Mouse (Mus musculus) spleen, embryonic (tissue): ENCODE results near the gene 4930404N11Rik.

Experiments
- CTCF ChIA-PET: fragments of 350-600 bp; sonication (Branson Sonifier 250); formaldehyde crosslinking; loops from one replicate; lab custom pipeline; 2022; lab: Charles Lee

The 4930404N11Rik gene

GRCm38 (mm10) chr10:81356991-81357844, 8.4 kb downstream of the 4930404N11Rik start, which contains the start of gene Mfsd12:
Gene Mfsd12 (plus strand): TSS chr10:81357491.
- CTCF ChIA-PET = interaction anchor here (0.6 kb wide), 2 partner anchors 140 to 188 kb away, joined by 3 to 4 read pairs; no protein-coding TSS in a partner anchor

- CTCF ChIA-PET = interaction anchor here (0.6 kb wide), 1 partner anchor 188 kb away, joined by 4 read pairs; no protein-coding TSS in a partner anchor
Observed at GRCm38 (mm10) chr10:81356352-81356990, 9.1 kb downstream of the 4930404N11Rik start.

DNA sequence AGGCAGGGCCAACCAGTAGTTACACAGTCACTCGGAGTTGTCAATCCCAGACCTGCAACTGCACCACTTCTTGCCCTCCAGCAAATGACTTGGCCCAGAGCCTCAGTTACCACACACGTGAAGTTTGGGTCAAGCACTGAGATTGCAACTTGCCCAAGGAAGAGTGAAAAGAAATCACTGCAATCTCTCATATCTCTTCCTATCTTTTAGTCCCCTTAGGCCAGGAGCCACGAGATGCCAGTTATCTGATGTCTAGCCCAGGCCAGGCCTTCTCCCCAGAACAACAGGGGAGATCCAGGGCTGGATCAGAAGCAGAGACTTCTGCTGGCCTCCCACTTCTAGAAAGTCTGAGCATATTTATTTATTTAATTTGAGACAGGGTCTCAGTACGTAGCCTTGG, 10.1 kb downstream of the 4930404N11Rik start:
- CTCF ChIA-PET = no interaction called here

GRCm38 (mm10) chr10:81354738-81355477, 10.7 kb downstream of the 4930404N11Rik start:
- CTCF ChIA-PET = interaction anchor here (0.6 to 1.6 kb wide), 3 partner anchors 9 to 20 kb away, joined by 3 to 9 read pairs (median 3); no protein-coding TSS in a partner anchor

GRCm38 (mm10) chr10:81351678-81352291, 13.8 kb downstream of the 4930404N11Rik start:
- CTCF ChIA-PET = interaction anchor here (1.0 kb wide), 1 partner anchor 26 kb away, joined by 3 read pairs; no protein-coding TSS in a partner anchor

DNA sequence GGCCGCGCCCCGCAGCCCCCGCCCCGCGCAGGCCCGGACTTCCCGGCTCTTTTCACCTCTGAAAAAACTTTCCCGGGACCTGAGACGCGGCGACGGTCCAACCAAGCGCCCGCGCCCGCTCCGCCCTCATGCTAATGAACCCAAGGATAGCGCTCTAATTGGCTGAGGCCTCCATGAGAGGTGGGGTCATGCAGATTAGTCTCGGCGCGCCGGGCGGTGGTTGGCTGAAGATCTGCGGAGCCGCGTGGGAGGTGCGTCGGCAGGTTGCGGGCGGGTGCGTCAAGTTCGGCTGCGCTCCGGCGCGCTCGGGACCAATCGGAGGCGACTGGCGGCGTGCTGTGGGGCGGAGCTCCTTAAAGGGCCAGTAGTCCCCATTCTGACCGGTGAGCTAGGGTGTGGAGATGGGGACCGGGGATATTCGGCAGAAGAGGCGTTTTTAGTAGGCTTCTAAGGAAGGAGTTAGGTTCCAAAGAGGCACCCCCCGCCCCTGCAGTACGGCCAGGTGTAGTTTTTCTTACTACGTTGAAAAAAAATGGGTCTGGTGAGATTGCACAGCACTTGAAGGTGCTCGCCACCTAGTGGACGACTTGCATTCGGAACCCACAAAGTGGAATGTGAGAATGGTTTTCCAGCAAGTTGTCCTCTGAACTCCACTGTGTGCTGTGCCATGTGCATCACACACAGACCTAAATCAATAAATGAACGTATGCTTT, 15.1 kb downstream of the 4930404N11Rik start, which contains the start of gene Hmg20b:
Hmg20b (minus strand) TSS at position 130 of the 713 bp plus-strand sequence.
- CTCF ChIA-PET = no interaction called here

DNA sequence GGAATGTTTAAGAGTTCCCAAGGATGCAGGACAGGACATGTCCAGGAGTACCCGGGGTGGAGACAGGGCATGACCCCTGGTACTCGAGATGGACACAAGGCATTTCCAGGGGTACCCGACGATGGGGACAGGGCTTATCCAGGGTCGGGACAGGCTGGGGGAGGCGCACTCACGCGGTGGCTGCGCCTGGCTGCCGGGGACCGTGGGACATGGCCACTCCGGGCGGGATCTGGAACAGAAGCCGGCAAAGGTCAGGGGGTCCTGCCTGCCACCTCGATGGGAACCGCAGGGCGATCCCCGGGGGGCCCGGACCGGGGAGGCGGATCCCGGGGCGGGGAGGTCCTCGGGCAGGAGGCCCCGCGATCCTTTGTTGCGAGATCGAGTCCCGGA, 15.7 kb downstream of the 4930404N11Rik start:
- CTCF ChIA-PET = no interaction called here

DNA sequence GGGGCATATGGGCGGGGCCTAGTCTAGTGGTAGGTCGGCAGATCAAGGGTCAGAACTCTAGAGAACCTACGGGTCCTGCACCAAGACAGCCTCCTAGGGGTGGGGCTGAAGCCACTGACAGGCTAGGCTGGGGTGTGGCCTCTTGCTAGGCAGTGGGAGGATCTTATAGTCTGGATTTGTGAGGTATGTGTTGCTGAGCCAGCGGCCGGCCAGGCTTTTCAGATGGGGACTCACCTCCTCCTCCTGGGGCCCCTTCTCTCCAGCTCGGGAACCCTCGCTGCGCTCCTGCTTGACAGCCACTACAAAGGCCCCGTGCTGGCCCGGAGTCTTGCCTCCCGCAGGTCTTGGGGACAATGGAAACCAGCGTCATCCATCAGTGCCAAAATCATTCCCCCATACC, 16.5 kb downstream of the 4930404N11Rik start:
- CTCF ChIA-PET = no interaction called here

DNA sequence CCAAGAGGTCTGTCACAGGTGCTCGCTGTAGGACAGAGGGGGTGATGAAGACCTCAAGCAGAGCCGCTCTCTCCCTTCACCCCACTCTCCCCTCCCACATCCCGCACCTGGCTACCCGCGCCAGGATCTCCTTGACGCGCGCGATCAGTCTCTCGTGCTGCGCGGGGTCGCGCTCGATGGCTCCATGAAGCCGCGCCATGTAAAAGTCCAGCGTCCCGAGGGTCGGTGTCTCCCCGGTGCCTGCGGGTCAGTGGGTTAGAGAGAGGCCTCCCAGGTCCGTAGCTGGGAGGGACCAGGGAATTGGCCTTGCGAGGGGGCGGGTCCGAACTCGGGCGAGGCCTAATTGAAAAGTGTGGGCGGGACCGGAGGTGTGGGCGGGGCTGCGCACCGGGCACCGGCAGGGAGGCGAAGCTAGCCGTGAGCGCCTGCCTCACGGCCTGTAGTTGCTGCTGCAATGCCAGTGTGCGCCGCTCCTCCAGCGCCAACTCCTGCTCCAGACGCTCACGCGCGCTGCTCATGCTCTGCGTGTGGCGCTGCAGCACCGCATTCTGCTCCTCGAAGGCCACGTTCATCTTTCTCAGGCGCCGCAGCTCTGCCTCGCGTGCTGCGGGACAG, 19.1 kb downstream of the 4930404N11Rik start:
- CTCF ChIA-PET = interaction anchor here (0.5 to 1.4 kb wide), 4 partner anchors 29 to 139 kb away, joined by 3 to 6 read pairs (median 4); no protein-coding TSS in a partner anchor

GRCm38 (mm10) chr10:81345162-81345534, 20.5 kb downstream of the 4930404N11Rik start:
- CTCF ChIA-PET = interaction anchor here (1.4 kb wide), 1 partner anchor 27 kb away, joined by 3 read pairs; no protein-coding TSS in a partner anchor

- CTCF ChIA-PET = no interaction called here
Observed at GRCm38 (mm10) chr10:81344421-81345161, 21.0 kb downstream of the 4930404N11Rik start.

DNA sequence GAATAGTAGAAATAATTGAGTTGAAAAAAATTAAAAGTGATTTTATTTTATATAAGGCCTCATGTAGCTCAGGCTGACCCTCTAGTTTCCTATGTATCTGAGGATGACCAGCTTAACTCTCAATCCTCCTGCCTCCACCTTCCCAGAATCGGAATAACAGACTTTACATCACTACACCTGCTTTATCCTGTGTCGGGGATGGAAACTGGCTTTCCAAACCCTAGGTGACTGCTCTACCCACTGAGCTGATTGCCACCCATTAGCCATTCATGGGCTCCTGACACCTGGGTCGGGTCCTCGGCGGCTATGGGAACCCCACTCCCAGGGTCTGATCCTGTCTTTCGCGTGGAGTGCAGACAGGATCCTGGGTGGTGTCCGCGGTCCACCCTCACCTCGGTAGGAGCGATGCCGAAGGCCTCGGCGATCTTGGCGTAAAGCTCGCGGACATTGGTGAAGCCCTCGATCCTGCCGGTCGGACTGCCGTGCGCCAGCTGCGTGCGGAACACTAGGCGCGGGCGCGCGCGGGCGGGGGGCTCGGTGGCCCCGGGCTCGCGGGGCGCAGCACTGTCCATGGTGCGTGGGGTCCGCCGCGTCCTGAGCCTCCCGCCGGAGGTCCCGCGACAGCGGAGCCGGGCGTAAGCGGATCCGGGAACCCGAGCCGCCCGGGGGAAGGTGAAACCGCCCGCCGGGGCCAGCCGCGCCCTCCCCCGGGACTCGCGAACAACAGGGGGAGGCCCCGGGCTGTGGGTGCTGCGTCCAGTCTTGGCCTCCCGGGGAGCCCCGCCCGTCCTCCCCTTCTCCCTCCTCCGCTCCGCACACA, 22.7 kb downstream of the 4930404N11Rik start, which contains the start of gene Gipc3:
Gipc3 (minus strand) TSS at position 581 of the 820 bp plus-strand sequence.
- CTCF ChIA-PET = interaction anchor here (0.7 to 1.0 kb wide), 4 partner anchors 26 to 149 kb away, joined by 3 to 6 read pairs (median 3); no protein-coding TSS in a partner anchor

- CTCF ChIA-PET = interaction anchor here (0.7 to 1.1 kb wide), 4 partner anchors 19 to 294 kb away, joined by 3 to 8 read pairs (median 3); no protein-coding TSS in a partner anchor
Observed at GRCm38 (mm10) chr10:81341333-81341949, 24.2 kb downstream of the 4930404N11Rik start.

GRCm38 (mm10) chr10:81340551-81341332, 24.9 kb downstream of the 4930404N11Rik start:
- CTCF ChIA-PET = interaction anchor here (0.6 to 1.1 kb wide), 3 partner anchors 26 to 293 kb away, joined by 3 to 8 read pairs (median 4); no protein-coding TSS in a partner anchor

- CTCF ChIA-PET = no interaction called here
Observed at GRCm38 (mm10) chr10:81336558-81336957, 29.1 kb downstream of the 4930404N11Rik start.
